ENCODE assay signal across 8 mouse cellular contexts in genomic region chr2:155235746-155236361, GRCm38 (mm10). TPM values are rescaled to one million over a fixed set of nuclear protein-coding genes. Genes with fewer than 3 reads are reported as not detected.
DNase-seq lines count a peak whose midpoint lies in the region; ATAC-seq and TF ChIP-seq lines count a peak whose summit lies in the region.

No protein-coding gene starts in this region.

- 0 out of 2 replicates have a peak, but pooled peaks cover under 1% of the 10 kb centered on the region for H3K36me3 ChIP-seq in E14TG2a.4 (ENCODE audit: insufficient read depth, low read length)
- H3K36me3 ChIP-seq in forebrain, embryonic 10.5 days (replicated peaks), result peaks cover 11% of the 10 kb centered on the region
- peaks cover 6% of the 10 kb centered on the region; the same call in 1 of the 2 replicates for H3K36me3 ChIP-seq in limb, embryonic 14.5 days (ENCODE audit: control insufficient read depth, insufficient read depth, low read length)
- H3K36me3 ChIP-seq in small intestine, adult 2 months (ENCODE audit: control insufficient read depth, insufficient read depth, low read length), result no peaks in the 10 kb centered on the region

- no peaks in the 10 kb centered on the region for H3K9me3 ChIP-seq in E14TG2a.4 (ENCODE audit: low read length)
- H3K9me3 ChIP-seq in forebrain, embryonic 10.5 days, result no peaks in the 10 kb centered on the region
- H3K9me3 ChIP-seq in limb, embryonic 14.5 days (ENCODE audit: control insufficient read depth, low read length), result no peaks in the 10 kb centered on the region

- TF ChIP-seq CTCF in E14TG2a.4 (conservative IDR thresholded peaks at IDR 0.05; ENCODE audit: low read length), result no peak
- no peak for TF ChIP-seq CTCF in small intestine, adult 2 months (IDR thresholded peaks at IDR 0.05; ENCODE audit: extremely low read depth, insufficient read length, insufficient replicate concordance, low read depth, low read length)

- peak; percentile 88 for ATAC-seq in frontal cortex, adult (ENCODE audit: low TSS enrichment)
- peak; percentile 90 for ATAC-seq in limb, embryonic 14.5 days (ENCODE audit: low FRiP score, low read depth)

- peaks cover 25% of the 10 kb centered on the region for H3K4me1 ChIP-seq in E14TG2a.4 (replicated peaks; ENCODE audit: low read depth, low read length)
- peaks cover 27% of the 10 kb centered on the region for H3K4me1 ChIP-seq in forebrain, embryonic 10.5 days
- H3K4me1 ChIP-seq in limb, embryonic 14.5 days (ENCODE audit: control insufficient read depth, insufficient read depth, low read length), result peaks cover 19% of the 10 kb centered on the region
- peaks cover 3% of the 10 kb centered on the region; the same call in 1 of the 2 replicates for H3K4me1 ChIP-seq in small intestine, adult 2 months (ENCODE audit: control insufficient read depth, insufficient read depth, insufficient read length, low read length)

- H3K4me3 ChIP-seq in E14TG2a.4 (replicated peaks; ENCODE audit: low read length), result peak overlapping the region; percentile 92
- peak overlapping the region; percentile 90 for H3K4me3 ChIP-seq in forebrain, embryonic 10.5 days
- peak overlapping the region; percentile 73 for H3K4me3 ChIP-seq in limb, embryonic 14.5 days (replicated peaks; ENCODE audit: low read length)
- peak overlapping the region; percentile 77 for H3K4me3 ChIP-seq in small intestine, adult 2 months (ENCODE audit: low read depth, low read length)

- peak overlapping the region; percentile 88 for H3K9ac ChIP-seq in limb, embryonic 14.5 days (ENCODE audit: low read depth, low read length, severe bottlenecking)

- H3K27me3 ChIP-seq in E14TG2a.4 (ENCODE audit: insufficient read depth, low read length), result no peaks in the 10 kb centered on the region
- no peaks in the 10 kb centered on the region for H3K27me3 ChIP-seq in forebrain, embryonic 10.5 days (ENCODE audit: poor library complexity, severe bottlenecking)
- no peaks in the 10 kb centered on the region for H3K27me3 ChIP-seq in limb, embryonic 14.5 days (ENCODE audit: control insufficient read depth, insufficient read depth, low read length)
- no peaks in the 10 kb centered on the region for H3K27me3 ChIP-seq in small intestine, adult 2 months (ENCODE audit: control insufficient read depth, insufficient read depth, low read length)

- DNase-seq in frontal cortex, postnatal 14 days (ENCODE audit: low spot score in 2 of 2), result no peak
- DNase-seq in forebrain, embryonic 10.5 days (ENCODE audit: extremely low spot score, low spot score), result no peak
- no peak for DNase-seq in limb, embryonic 14.5 days (ENCODE audit: low spot score)
- no peak for DNase-seq in gastrocnemius, postnatal 14 days
- no peak for DNase-seq in cerebellum, postnatal 14 days

- 7% methylated on average over 13 of the region's 13 CpGs for WGBS in forebrain, embryonic 10.5 days
- WGBS in limb, embryonic 14.5 days, result 6% methylated on average over 13 of the region's 13 CpGs
- 5% methylated on average over 13 of the region's 13 CpGs for WGBS in small intestine, adult 2 months

- peak overlapping the region; percentile 69 for H3K4me2 ChIP-seq in limb, embryonic 14.5 days (replicated peaks; ENCODE audit: low read depth, low read length, severe bottlenecking)

- TF ChIP-seq POLR2A in limb, embryonic 14.5 days (IDR thresholded peaks at IDR 0.05; ENCODE audit: borderline replicate concordance, extremely low read depth, insufficient read depth, insufficient read length), result no peak
- no peak for TF ChIP-seq POLR2A in small intestine, adult 2 months (IDR thresholded peaks at IDR 0.05; ENCODE audit: low read depth, low read length)

- peak overlapping the region; percentile 98 for H3K27ac ChIP-seq in forebrain, embryonic 10.5 days
- peak overlapping the region; percentile 87 for H3K27ac ChIP-seq in limb, embryonic 14.5 days (replicated peaks; ENCODE audit: low read depth, low read length)
- peak overlapping the region; percentile 56 for H3K27ac ChIP-seq in small intestine, adult 2 months (ENCODE audit: insufficient read depth, low read depth, low read length)

- intact Hi-C loops in gastrocnemius, postnatal 14 days (cut with DNase I; ENCODE audit: low total_unique reads), result no loop called here

RNA-seq across cellular contexts. Expression of gene Dynlrb1, which starts 0.5 kb away (rescaled TPM):
- polyA plus RNA-seq in forebrain, embryonic 10.5 days (2016; fragmentation: Nextera tagmentation; extraction: Ambion mirVana), result 383 and 398 TPM in 2 replicates
- polyA plus RNA-seq in limb, embryonic 14.5 days (2012; rRNA removed), result 476 and 534 TPM in 2 replicates
- polyA plus RNA-seq in limb, embryonic 14.5 days (2014; fragmentation: Nextera tagmentation; extraction: Ambion mirVana), result 501 and 509 TPM in 2 replicates
- polyA plus RNA-seq in small intestine, adult 2 months (2012; rRNA removed), result 55.3 and 99.3 TPM in 2 replicates
- total RNA-seq in gastrocnemius, postnatal 14 days (2021), result 100 to 1,000 TPM; 128 to 129 TPM

RNA-seq across cellular contexts. Expression of gene Map1lc3a, which starts 40.2 kb away (rescaled TPM):
- 87.1 TPM in 2 replicates for polyA plus RNA-seq in forebrain, embryonic 10.5 days (2016; fragmentation: Nextera tagmentation; extraction: Ambion mirVana)
- polyA plus RNA-seq in limb, embryonic 14.5 days (2012; rRNA removed), result 129 and 134 TPM in 2 replicates
- polyA plus RNA-seq in limb, embryonic 14.5 days (2014; fragmentation: Nextera tagmentation; extraction: Ambion mirVana), result 233 TPM in 2 replicates
- polyA plus RNA-seq in small intestine, adult 2 months (2012; rRNA removed), result 85.8 and 215 TPM in 2 replicates
- 100 to 1,000 TPM; 152 to 162 TPM for total RNA-seq in gastrocnemius, postnatal 14 days (2021)
